Mouse (Mus musculus) ovary, adult 18-20 months (tissue): ENCODE data around the gene Sftpa1.

Experiments used
- DNase-seq: peaks from one replicate; pipeline ENCODE4 v3.0.0; 2022; ENCODE audit warnings: low spot score, mixed read lengths

Sftpa1 gene

DNA sequence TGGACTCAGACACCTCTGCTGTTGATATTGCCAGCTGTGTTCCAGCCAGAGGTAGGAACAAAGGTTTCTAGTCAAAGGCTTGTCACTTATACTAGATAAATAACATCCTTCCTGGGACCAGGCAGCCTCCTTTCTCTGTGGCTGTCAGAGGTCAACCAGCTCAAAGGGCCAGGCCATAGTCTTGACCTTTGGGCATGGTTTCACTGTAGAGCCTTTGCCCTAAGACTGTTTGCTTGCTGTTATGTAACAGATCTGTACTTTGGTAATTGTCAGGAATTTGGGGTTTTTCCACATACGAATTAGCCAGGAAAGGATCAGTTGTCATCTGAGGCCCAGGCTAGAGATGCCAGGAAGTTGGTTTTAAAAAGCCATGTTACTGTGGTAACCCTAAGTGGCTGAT lies 29.2 kb downstream of the Sftpa1 start:
- no peak for DNase-seq

DNA sequence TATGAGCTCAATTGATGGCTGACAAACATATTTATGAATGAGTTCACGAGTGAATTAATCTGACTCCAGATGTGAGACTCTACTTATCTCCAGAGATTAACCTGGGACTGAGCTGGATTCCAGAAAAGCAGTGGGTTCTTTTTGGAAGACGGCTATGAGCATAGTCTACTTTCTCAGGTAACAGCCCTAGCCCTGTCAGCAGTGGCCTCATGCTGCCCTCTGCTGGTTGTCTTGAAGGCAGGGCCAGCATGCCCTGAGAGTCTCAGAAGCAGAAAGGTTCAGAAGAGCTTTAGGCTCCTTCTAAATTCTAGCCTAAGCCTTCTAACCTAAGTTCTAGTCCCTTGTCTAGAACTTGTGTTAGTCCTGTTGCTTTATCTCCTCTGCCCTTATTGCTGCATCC lies 31.1 kb downstream of the Sftpa1 start:
- no peak for DNase-seq

DNA sequence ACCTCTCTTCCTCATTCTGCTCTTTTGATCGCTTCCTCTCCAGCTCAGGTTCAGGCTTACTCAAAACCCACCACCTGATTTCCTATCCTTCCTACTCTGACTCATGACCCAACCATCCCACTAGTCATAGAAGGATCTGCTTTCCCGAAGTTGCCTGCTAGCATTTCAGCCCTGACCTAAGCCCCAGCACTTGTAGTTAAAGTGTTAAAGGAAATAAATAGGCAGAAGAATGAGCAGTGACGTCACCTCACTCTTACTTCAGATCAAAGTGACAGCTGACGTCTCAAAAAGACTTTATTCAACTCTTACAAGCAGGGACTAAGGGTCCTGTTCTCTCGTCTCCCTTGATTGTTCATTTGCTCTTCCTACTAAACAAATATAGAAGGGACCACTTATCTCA lies 35.7 kb downstream of the Sftpa1 start:
- DNase-seq, result no peak

- DNase-seq, result no peak
Observed at GRCm38 (mm10) chr14:41168567-41168966, 37.0 kb downstream of the Sftpa1 start.

DNA sequence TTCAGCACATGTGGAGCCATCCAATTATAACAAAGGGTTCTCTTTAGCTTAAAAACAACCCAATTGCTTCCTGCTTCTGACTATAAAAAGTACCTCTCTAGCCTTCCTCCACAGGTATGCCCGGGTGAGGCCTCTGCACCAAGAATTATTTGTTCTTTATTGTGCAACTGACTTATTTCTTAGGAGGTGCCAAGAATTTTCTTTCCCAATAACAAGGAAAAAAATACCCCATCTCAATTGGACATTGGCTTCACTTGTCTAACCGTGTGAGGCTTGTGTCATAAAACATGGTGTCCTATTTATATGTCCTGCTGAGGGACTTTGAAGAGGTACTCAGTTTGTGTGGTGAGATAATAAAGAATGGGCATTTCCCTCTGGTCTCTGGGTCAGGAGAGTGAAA lies 38.9 kb downstream of the Sftpa1 start:
- no peak for DNase-seq

- DNase-seq, result no peak
Observed at GRCm38 (mm10) chr14:41174802-41175201, 43.2 kb downstream of the Sftpa1 start.

DNA sequence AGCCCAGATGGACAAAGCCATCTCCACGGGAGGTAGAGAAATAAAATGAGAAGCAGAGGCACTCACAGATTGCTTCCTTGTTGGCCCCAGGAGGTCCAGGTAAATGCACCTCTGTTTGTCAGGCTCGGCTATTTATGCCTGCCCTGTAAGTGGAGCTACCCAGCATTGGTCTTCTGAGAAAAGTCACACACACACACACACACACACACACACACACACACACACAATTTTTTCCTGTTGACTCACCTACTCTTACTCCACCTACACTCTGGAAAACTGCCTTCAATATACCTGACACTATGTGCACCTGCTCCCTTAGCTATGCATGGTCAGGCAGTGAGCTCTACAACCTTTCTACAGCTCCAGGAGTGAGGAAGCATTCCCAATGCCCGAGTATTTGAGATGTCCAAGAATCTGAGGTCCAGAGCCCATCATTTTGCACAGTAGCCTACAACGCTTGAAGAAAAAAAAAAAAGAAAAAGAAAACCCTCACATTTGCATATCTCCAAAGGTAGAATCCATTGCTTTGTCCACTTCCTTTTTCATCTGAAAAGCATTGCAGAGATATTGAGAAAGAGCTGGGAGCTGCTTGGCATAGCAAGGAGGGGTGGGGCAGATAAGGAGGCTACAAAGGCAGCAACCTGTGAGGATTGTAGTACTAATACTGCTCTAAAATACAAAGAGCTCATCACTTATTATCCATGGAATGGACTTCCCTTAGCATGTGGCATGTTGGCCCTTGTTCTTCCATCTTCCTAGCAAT lies 53.7 kb downstream of the Sftpa1 start, which contains the start of gene Sftpd:
TSS of gene Sftpd (minus strand) at position 91 of the 763 bp plus-strand sequence.
- no peak for DNase-seq
